Mouse (Mus musculus): ENCODE measurements around the gene Ccr8.
A peak's percentile ranks its signal among the peaks of the same experiment; 100 is the strongest.

The Ccr8 gene

GRCm38 (mm10) chr9:120089125-120089524 is 2.8 kb upstream of the Ccr8 start:
- peak; percentile 61 for DNase-seq (ENCODE audit: low read depth, low spot score)

DNA sequence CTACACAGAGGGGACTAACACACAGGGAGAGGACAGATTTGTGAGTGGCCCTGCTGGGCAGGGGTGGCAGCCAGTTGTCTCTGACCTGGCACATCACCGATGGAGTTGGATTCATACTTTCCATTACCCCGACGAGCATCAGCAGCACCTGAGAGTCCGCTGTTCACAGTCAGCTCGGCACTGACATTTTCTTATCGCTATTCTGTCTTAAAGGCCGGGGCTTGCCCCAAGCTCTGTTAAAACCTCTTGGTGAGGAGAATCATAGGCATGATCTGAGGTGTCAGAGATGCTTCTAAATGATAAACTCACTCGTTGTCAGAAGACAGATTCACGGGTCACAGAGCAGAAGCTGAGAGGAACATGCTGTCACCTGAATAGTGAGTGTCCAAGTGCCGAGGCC is 828 bp upstream of the Ccr8 start:
- no peak for DNase-seq (ENCODE audit: low read depth, low spot score)

DNA sequence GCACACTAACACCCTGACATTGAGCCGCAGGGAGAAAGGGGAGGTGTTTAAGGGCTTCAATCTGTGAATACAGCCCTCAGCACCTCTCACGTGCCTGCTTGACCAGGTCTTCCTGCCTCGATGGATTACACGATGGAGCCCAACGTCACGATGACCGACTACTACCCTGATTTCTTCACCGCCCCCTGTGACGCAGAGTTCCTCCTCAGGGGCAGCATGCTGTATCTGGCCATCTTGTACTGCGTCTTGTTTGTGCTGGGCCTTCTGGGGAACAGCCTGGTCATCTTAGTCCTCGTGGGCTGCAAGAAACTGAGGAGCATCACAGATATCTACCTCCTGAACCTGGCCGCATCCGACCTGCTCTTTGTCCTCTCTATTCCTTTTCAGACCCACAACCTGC is 1.8 kb downstream of the Ccr8 start:
- no peak for DNase-seq (ENCODE audit: low read depth, low spot score)

DNA sequence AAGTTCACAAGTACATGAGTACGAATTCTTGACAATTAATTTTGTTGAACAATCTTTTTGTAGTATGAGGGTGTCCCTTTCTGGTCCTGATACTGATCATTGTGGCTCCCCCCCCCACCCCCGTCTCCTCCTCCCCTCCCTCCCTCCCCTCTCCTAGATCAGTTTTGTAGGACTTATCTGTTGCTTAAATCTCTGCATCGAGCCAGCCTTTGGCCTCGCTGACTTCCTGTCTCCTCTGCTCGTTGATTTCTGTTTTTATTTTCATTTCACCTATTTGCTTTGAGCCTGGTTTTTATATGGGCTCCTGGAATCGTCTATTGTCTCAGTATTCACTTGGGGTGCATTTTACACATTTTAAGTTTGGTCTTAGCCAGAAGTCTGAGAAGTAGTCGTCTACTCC is 4.0 kb downstream of the Ccr8 start:
- DNase-seq (ENCODE audit: low read depth, low spot score): no peak

- peak; percentile 82 for DNase-seq (ENCODE audit: low read depth, low spot score)
Measured at GRCm38 (mm10) chr9:120098682-120099081, 6.8 kb downstream of the Ccr8 start.

GRCm38 (mm10) chr9:120099304-120099703 is 7.4 kb downstream of the Ccr8 start:
- DNase-seq (ENCODE audit: low read depth, low spot score): no peak

GRCm38 (mm10) chr9:120101165-120101564 is 9.3 kb downstream of the Ccr8 start:
- DNase-seq (ENCODE audit: low read depth, low spot score): no peak

GRCm38 (mm10) chr9:120108953-120109352 is 17.0 kb downstream of the Ccr8 start:
- peak; percentile 72 for DNase-seq (ENCODE audit: low read depth, low spot score)

GRCm38 (mm10) chr9:120110211-120111018 is 18.5 kb downstream of the Ccr8 start, which contains the start of gene Slc25a38:
Gene Slc25a38 (plus strand): TSS chr9:120110374.
- peak; percentile 96 for DNase-seq (ENCODE audit: low read depth, low spot score)

- no peak for DNase-seq (ENCODE audit: low read depth, low spot score)
Measured at GRCm38 (mm10) chr9:120111156-120111945, 19.4 kb downstream of the Ccr8 start.

DNA sequence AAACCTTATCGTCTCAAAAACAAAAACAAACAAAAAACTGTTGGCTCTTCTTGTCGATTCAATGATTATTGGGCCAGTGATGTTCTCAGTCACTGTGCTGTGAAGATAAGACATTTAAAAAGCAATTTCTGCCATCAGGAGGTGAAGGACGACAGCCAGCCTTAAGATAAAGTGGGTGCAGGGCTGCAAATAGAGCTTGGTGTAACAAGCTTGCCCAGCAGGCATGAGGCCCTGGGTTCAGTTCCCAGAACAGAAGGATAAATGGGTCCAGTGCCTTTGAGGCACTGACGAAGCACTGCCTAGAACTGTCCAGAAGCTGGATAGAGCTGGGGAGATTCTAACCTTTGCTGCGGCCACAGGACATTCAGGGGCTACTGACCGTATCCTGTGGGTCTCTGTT is 20.6 kb downstream of the Ccr8 start:
- DNase-seq (ENCODE audit: low read depth, low spot score): no peak

DNA sequence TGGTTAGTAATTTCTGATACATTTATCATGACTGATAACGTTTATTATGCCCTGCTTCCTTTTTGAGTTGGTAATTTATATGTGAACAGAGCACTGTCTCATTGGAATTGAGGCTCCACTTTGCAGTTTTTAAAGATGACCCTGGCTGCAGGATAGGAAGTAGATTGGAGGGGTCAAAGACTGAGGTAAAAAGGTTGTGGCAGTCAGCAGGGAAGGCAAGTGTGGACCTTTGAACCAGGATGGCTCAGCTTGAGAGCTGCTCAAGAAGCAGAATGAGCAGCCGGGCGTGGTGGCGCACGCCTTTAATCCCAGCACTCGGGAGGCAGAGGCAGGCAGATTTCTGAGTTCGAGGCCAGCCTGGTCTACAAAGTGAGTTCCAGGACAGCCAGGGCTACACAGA is 21.5 kb downstream of the Ccr8 start:
- DNase-seq (ENCODE audit: low read depth, low spot score): no peak

DNA sequence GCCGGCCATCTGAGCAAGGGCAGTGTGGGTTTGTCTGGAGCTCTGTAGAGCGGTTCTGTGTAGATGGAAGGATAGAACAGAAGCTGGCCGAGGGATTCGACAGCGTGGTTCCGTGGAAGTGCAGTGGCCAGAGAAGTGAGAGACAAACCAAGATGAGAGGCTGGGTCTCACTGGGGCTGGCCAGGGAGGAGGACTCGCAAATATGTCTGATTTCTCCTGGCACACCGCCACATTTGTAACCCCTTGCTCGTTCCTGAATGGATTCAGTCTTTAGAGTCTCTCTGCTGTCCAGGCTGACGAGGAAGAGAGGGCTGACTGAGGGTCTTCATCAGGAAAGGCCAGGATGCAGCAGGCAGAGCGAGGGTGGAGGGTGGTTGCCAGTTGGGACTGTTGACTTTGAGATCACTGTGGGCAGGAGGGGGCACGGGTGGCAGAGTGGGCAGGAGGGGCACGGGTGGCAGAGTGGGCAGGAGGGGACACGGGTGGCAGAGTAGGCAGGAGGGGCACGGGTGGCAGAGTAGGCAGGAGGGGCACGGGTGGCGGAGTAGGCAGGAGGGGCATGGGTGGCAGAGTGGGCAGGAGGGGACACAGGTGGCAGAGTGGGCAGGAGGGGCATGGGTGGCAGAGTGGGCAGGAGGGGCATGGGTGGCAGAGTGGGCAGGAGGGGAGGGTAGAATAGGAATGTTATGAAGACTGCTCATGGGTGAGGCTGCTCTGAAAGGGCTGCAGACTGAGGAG is 22.3 kb downstream of the Ccr8 start:
- no peak for DNase-seq (ENCODE audit: low read depth, low spot score)

- no peak for DNase-seq (ENCODE audit: low read depth, low spot score)
Measured at GRCm38 (mm10) chr9:120114789-120115151, 22.9 kb downstream of the Ccr8 start.

DNA sequence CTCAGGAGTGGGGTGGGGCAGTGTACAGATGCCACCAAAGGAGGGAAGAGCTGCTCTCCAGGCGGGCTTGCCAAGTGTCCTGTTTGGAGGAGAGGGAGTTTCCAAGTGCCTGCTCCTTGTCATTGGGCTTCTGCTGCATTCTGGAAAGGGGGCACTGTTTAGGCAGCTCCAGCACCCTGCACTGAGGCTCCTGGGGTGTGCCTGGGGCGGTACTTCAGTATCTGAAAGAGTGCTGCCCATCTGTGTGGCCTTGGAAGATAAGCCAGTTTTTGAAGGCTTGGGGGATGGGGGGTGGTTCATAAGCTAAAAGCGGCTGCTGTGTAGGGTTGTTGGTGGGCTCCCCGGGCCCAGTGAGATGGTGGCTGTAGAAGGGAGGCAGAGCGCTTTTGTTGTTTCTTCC is 23.7 kb downstream of the Ccr8 start:
- no peak for DNase-seq (ENCODE audit: low read depth, low spot score)

GRCm38 (mm10) chr9:120116184-120116624 is 24.3 kb downstream of the Ccr8 start:
- no peak for DNase-seq (ENCODE audit: low read depth, low spot score)

DNA sequence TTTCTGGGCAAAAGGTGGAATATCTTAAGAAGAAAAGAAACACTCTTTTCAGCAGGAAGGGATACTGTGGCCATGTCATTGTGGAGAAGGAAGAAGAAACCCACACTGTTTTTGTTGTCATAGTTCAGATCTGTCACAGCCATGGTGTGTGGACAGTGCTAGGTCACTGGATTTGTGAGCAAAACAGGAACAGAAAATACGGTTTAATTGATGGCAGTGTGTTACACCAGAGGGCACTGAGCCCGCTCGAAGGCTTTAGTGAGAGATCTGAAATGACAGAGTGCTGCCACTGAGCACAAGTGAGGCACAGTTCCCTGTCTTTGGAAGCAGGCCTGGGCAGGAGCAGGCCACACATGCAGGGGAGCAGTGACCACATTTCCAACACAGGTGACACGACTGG is 26.3 kb downstream of the Ccr8 start:
- DNase-seq (ENCODE audit: low read depth, low spot score): no peak

GRCm38 (mm10) chr9:120120503-120120902 is 28.6 kb downstream of the Ccr8 start:
- no peak for DNase-seq (ENCODE audit: low read depth, low spot score)

DNA sequence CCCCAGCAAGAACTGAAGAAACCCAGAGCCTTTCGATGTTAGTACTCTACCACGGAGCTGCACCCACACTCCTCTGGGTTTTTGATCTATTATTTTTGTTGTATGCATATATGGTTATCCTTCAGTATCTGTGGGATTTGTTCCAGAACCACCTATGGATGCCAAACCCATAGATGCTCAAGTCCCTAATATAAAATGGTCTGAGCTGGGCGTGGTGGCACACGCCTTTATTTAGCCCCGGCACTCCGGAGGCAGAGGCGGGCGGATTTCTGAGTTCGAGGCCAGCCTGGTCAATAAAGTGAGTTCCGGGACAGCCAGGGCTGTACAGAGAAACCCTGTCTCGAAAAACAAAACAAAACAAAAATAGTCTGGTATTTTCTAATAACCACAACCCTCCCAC is 35.0 kb downstream of the Ccr8 start:
- no peak for DNase-seq (ENCODE audit: low read depth, low spot score)

DNA sequence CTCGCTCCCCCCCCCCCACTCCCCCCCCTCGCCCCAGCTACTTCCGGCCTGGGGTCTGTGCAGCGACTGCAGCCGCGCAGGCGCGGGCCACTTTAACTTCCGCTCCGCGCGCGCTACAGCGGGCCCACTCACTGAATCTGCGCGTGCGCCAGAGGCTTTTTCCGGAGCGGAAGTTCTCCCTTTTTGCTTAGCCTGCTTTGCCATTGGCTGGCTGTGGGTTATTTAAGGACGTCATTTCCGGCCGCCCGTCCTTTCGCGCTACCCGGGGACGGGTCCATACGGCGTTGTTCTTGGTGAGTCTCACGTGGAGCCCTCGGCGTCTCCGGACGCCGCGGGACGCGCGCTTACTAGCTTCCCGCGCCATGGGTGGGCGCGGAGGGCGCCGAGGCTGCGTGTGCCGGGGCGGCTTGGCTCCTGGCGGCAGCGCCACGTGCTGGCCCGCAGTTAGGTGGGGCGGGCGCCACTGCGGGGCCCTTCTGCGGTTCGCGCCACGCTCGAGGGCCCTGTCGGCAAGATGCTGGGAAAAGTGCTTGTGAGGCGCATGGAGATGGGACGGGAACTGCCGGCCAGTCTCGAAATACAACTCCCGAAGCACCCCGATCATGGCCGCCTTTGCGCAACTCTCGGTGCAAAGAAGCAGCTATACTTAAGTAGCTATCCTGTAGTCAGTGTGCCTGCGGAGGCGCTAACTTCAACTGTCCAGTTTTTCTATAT is 35.8 kb downstream of the Ccr8 start, which contains the start of gene Rpsa:
Gene Rpsa, plus strand, starts transcription at position 152 of the 714 bp plus-strand sequence.
- DNase-seq (ENCODE audit: low read depth, low spot score): peak; percentile 98

DNA sequence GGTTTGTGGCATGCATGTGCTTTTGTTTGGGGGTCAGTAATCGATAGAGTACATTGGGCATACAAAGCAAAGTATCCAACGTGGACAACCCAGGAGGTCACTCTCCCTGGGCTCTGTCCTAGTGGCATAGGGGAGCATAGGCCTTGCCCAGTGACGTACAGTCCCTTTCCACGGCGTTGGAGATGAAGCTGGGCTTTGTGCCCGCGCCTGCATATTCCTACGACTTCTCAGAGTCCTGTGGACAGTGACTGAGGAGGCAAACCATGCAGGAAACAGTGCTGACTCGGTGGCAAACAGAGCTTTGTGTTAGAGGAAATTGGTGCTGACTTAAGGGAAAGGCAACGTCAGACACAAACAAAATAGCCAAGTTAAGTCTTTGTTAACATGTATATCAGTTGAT is 37.4 kb downstream of the Ccr8 start:
- DNase-seq (ENCODE audit: low read depth, low spot score): no peak
